Mouse (Mus musculus) layer of hippocampus, postnatal 25 days (tissue): ENCODE data around the gene Ifitm10. TPM values are rescaled to one million over a fixed set of nuclear protein-coding genes. Genes with fewer than 3 reads are reported as not detected.
"Not testable (repeated sequence)": the region's sequence is repeated elsewhere in the genome, so short reads cannot be mapped to it uniquely, and the experiment has no call there.

Experiments used
- DNase-seq, 2 experiments: peaks; one replicate each; pipeline ENCODE4 v3.0.0; 2022; ENCODE audit warnings: mixed read lengths in 2 of 2, low spot score in 1 of 2; ENCODE audit errors: extremely low spot score in 1 of 2
- total RNA-seq, 2 experiments: library from RNA; stranded (reverse); gene quantifications; 2 replicates each; pipeline ENCODE4 v1.2.3; 2021

Gene Ifitm10
- 10 to 100 TPM; 40.7 to 41.8 TPM for total RNA-seq

- DNase-seq = no peak
Measured at GRCm38 (mm10) chr7:142373641-142374412, at the start of gene Ifitm10. TSS of gene Ifitm10 (minus strand) at chr7:142373753.

- DNase-seq = no peak
Measured at GRCm38 (mm10) chr7:142421826-142422225, 48.3 kb upstream of the Ifitm10 start.

GRCm38 (mm10) chr7:142419887-142420286, 46.3 kb upstream of the Ifitm10 start:
- no peak for DNase-seq

GRCm38 (mm10) chr7:142418679-142419078, 45.1 kb upstream of the Ifitm10 start:
- no peak for DNase-seq

GRCm38 (mm10) chr7:142418027-142418426, 44.5 kb upstream of the Ifitm10 start:
- no peak for DNase-seq

GRCm38 (mm10) chr7:142416225-142416624, 42.7 kb upstream of the Ifitm10 start:
- no peak for DNase-seq

- DNase-seq = no peak
Measured at GRCm38 (mm10) chr7:142415314-142415713, 41.8 kb upstream of the Ifitm10 start.

GRCm38 (mm10) chr7:142413285-142413684, 39.7 kb upstream of the Ifitm10 start:
- no peak for DNase-seq

GRCm38 (mm10) chr7:142409603-142410002, 36.0 kb upstream of the Ifitm10 start:
- DNase-seq = no peak

GRCm38 (mm10) chr7:142408686-142409085, 35.1 kb upstream of the Ifitm10 start:
- DNase-seq = no peak

- no peak for DNase-seq
Measured at GRCm38 (mm10) chr7:142407935-142408334, 34.4 kb upstream of the Ifitm10 start.

GRCm38 (mm10) chr7:142405134-142405533, 31.6 kb upstream of the Ifitm10 start:
- DNase-seq = not testable (repeated sequence)

GRCm38 (mm10) chr7:142403591-142403990, 30.0 kb upstream of the Ifitm10 start:
- DNase-seq = no peak

- DNase-seq = no peak
Measured at GRCm38 (mm10) chr7:142400750-142401142, 27.2 kb upstream of the Ifitm10 start.

GRCm38 (mm10) chr7:142400112-142400749, 26.7 kb upstream of the Ifitm10 start:
- no peak for DNase-seq

GRCm38 (mm10) chr7:142399250-142399649, 25.7 kb upstream of the Ifitm10 start:
- DNase-seq = no peak

- DNase-seq = no peak
Measured at GRCm38 (mm10) chr7:142398052-142398451, 24.5 kb upstream of the Ifitm10 start.

- no peak for DNase-seq
Measured at GRCm38 (mm10) chr7:142396611-142397010, 23.1 kb upstream of the Ifitm10 start.

GRCm38 (mm10) chr7:142395472-142395871, 21.9 kb upstream of the Ifitm10 start:
- DNase-seq = no peak

GRCm38 (mm10) chr7:142394261-142395190, 21.0 kb upstream of the Ifitm10 start:
- DNase-seq = no peak

- DNase-seq = no peak
Measured at GRCm38 (mm10) chr7:142393191-142393590, 19.6 kb upstream of the Ifitm10 start.
